Mouse (Mus musculus) liver, embryonic 16.5 days (tissue): ENCODE results near the gene Ptcd3. TPM values are rescaled to one million over a fixed set of nuclear protein-coding genes. Genes with fewer than 3 reads are reported as not detected.

ENCODE experiments used
- ATAC-seq: fragments of 200-750 bp; cut with Nextera tagmentation; 2 replicates; pipeline ENCODE4 v1.8.0; 2017; ENCODE audit warnings: low read depth, mild to moderate bottlenecking, moderate number of reproducible peaks, moderate library complexity
- H3K27ac ChIP-seq: fragments of 300-500 bp; sonication (generic); 2 replicates; pipeline ENCODE4 v1.5.1; 2014; ENCODE audit warnings: mild to moderate bottlenecking, low read length
- H3K27me3 ChIP-seq: fragments of 300-500 bp; sonication (generic); 2 replicates; pipeline ENCODE4 v1.6.1; 2014; ENCODE audit warnings: low read depth, low read length, mixed read lengths; ENCODE audit not compliant: control insufficient read depth, insufficient read depth
- H3K36me3 ChIP-seq: fragments of 300-500 bp; sonication (generic); 2 replicates; pipeline ENCODE4 v1.6.1; 2014; ENCODE audit warnings: mild to moderate bottlenecking; ENCODE audit not compliant: control insufficient read depth, insufficient read depth
- H3K4me1 ChIP-seq: fragments of 300-500 bp; sonication (generic); 2 replicates; pipeline ENCODE4 v1.6.1; 2014; ENCODE audit warnings: low read depth, low read length, mixed read lengths; ENCODE audit not compliant: control insufficient read depth
- H3K4me2 ChIP-seq: fragments of 300-500 bp; sonication (generic); 2 replicates; pipeline ENCODE4 v1.6.1; 2014; ENCODE audit warnings: low read depth, low read length, mixed read lengths
- H3K4me3 ChIP-seq: fragments of 300-500 bp; sonication (generic); 2 replicates; pipeline ENCODE4 v1.5.1; 2014; ENCODE audit warnings: low read depth, mild to moderate bottlenecking, low read length
- H3K9ac ChIP-seq: fragments of 300-500 bp; sonication (generic); 2 replicates; pipeline ENCODE4 v1.6.1; 2014; ENCODE audit warnings: low read depth, low read length
- H3K9me3 ChIP-seq: fragments of 300-500 bp; sonication (generic); replicated peaks from 2 replicates; pipeline ENCODE4 v1.6.1; 2016; ENCODE audit warnings: low read length; ENCODE audit not compliant: control insufficient read depth
- WGBS: fragments of 180-500 bp; shearing (Covaris S2); extraction: QIAGEN DNeasy Blood & Tissue Kit; methylation state at CpG from one replicate; pipeline ENCODE4 v1.1.7; 2014; ENCODE audit not compliant: insufficient replicate concordance; 5-methylcytosine and 5-hydroxymethylcytosine counted together
- polyA plus RNA-seq: library from polyadenylated mRNA; unstranded; fragments of >200 nt; fragmentation: Nextera tagmentation; extraction: Ambion mirVana; gene quantifications from 2 replicates; pipeline ENCODE4 v1.2.1, GENCODE M21; 2015

Ptcd3 gene
- 47.5 and 50.9 TPM in 2 replicates for polyA plus RNA-seq

- Histone ChIP-seq H3K9me3 (no peaks in the 10 kb centered on the region), H3K27ac (peak within 1 kb of the TSS; percentile 74), H3K9ac (peak within 1 kb of the TSS; percentile 73), H3K27me3 (no peaks in the 10 kb centered on the region), H3K4me3 (peak within 1 kb of the TSS; percentile 80), H3K4me1 (peaks cover 25% of the 10 kb centered on the region), H3K4me2 (peak within 1 kb of the TSS; percentile 67), H3K36me3 (peaks cover 2% of the 10 kb centered on the region; the same call in 1 of the 2 replicates)
- peak; percentile 74 for ATAC-seq
- under 1% methylated on average over 58 of the region's 58 CpGs for WGBS
Observed at GRCm38 (mm10) chr6:71908481-71909381, at the start of gene Ptcd3, which contains the start of gene Polr1a. Ptcd3 (minus strand) TSS chr6:71908750. Polr1a (plus strand) TSS chr6:71909053.

GRCm38 (mm10) chr6:71951192-71951591, 42.6 kb upstream of the Ptcd3 start:
- no peak for ATAC-seq

GRCm38 (mm10) chr6:71950592-71950991, 42.0 kb upstream of the Ptcd3 start:
- Histone ChIP-seq H3K9ac (no peak overlapping the region), H3K4me3 (no peak overlapping the region), H3K9me3 (no peaks in the 10 kb centered on the region), H3K4me2 (no peak overlapping the region), H3K36me3 (peaks cover 17% of the 10 kb centered on the region), H3K27ac (no peak overlapping the region), H3K27me3 (no peaks in the 10 kb centered on the region), H3K4me1 (no peaks in the 10 kb centered on the region)
- no peak for ATAC-seq
- 57% methylated on average over 3 of the region's 3 CpGs for WGBS

More at GRCm38 (mm10) chr6:71951192-71951591, 42.6 kb upstream of the Ptcd3 start:
- Histone ChIP-seq H3K9me3 (no peaks in the 10 kb centered on the region), H3K4me3 (no peak overlapping the region), H3K4me2 (no peak overlapping the region), H3K27ac (no peak overlapping the region), H3K4me1 (no peaks in the 10 kb centered on the region), H3K36me3 (peaks cover 17% of the 10 kb centered on the region), H3K9ac (no peak overlapping the region), H3K27me3 (no peaks in the 10 kb centered on the region)
- 66% methylated on average over 5 of the region's 5 CpGs for WGBS

GRCm38 (mm10) chr6:71949721-71950120, 41.2 kb upstream of the Ptcd3 start:
- WGBS: 86% methylated on average over 3 of the region's 3 CpGs
- ATAC-seq: no peak
- H3K27ac ChIP-seq: no peak overlapping the region
- H3K4me2 ChIP-seq: no peak overlapping the region
- H3K9me3 ChIP-seq: no peaks in the 10 kb centered on the region
- H3K27me3 ChIP-seq: no peaks in the 10 kb centered on the region
- no peak overlapping the region for H3K9ac ChIP-seq
- H3K4me1 ChIP-seq: no peaks in the 10 kb centered on the region
- H3K36me3 ChIP-seq: peaks cover 17% of the 10 kb centered on the region
- H3K4me3 ChIP-seq: no peak overlapping the region

- Histone ChIP-seq H3K9ac (no peak overlapping the region), H3K4me1 (no peaks in the 10 kb centered on the region), H3K36me3 (peaks cover 20% of the 10 kb centered on the region), H3K4me2 (no peak overlapping the region), H3K4me3 (no peak overlapping the region), H3K27me3 (no peaks in the 10 kb centered on the region), H3K27ac (no peak overlapping the region), H3K9me3 (no peaks in the 10 kb centered on the region)
- 86% methylated on average over 8 of the region's 8 CpGs for WGBS
- ATAC-seq: no peak
Observed at GRCm38 (mm10) chr6:71946121-71946520, 37.6 kb upstream of the Ptcd3 start.

- no peaks in the 10 kb centered on the region for H3K9me3 ChIP-seq
- no peak for ATAC-seq
- WGBS: 83% methylated on average over 6 of the region's 6 CpGs
- no peak overlapping the region for H3K27ac ChIP-seq
- no peaks in the 10 kb centered on the region for H3K27me3 ChIP-seq
- peaks cover 21% of the 10 kb centered on the region for H3K36me3 ChIP-seq
- H3K9ac ChIP-seq: no peak overlapping the region
- no peaks in the 10 kb centered on the region for H3K4me1 ChIP-seq
- H3K4me3 ChIP-seq: no peak overlapping the region
- no peak overlapping the region for H3K4me2 ChIP-seq
Observed at GRCm38 (mm10) chr6:71945101-71945500, 36.6 kb upstream of the Ptcd3 start.

- Histone ChIP-seq H3K4me2 (no peak overlapping the region), H3K27me3 (no peaks in the 10 kb centered on the region), H3K4me3 (no peak overlapping the region), H3K36me3 (peaks cover 21% of the 10 kb centered on the region), H3K4me1 (no peaks in the 10 kb centered on the region), H3K9ac (no peak overlapping the region), H3K9me3 (no peaks in the 10 kb centered on the region), H3K27ac (no peak overlapping the region)
- ATAC-seq: no peak
- WGBS: 79% methylated on average over 6 of the region's 6 CpGs
Observed at GRCm38 (mm10) chr6:71940912-71941311, 32.4 kb upstream of the Ptcd3 start.

- no peak overlapping the region for H3K9ac ChIP-seq
- ATAC-seq: no peak
- H3K27me3 ChIP-seq: no peaks in the 10 kb centered on the region
- H3K9me3 ChIP-seq: no peaks in the 10 kb centered on the region
- H3K36me3 ChIP-seq: peaks cover 28% of the 10 kb centered on the region
- 71% methylated on average over 2 of the region's 2 CpGs for WGBS
- no peak overlapping the region for H3K4me3 ChIP-seq
- H3K27ac ChIP-seq: no peak overlapping the region
- H3K4me1 ChIP-seq: no peaks in the 10 kb centered on the region
- no peak overlapping the region for H3K4me2 ChIP-seq
Observed at GRCm38 (mm10) chr6:71935737-71936136, 27.2 kb upstream of the Ptcd3 start.

- no peak for ATAC-seq
- 72% methylated on average over 2 of the region's 2 CpGs for WGBS
- Histone ChIP-seq H3K27ac (no peak overlapping the region), H3K36me3 (peaks cover 28% of the 10 kb centered on the region), H3K27me3 (no peaks in the 10 kb centered on the region), H3K9me3 (no peaks in the 10 kb centered on the region), H3K4me2 (no peak overlapping the region), H3K4me3 (no peak overlapping the region), H3K4me1 (no peaks in the 10 kb centered on the region; the same call in 1 of the 2 replicates), H3K9ac (no peak overlapping the region)
Observed at GRCm38 (mm10) chr6:71934081-71934556, 25.6 kb upstream of the Ptcd3 start.
